Mouse (Mus musculus): Measurements from ENCODE around the gene Polrmt. TPM values are rescaled to one million over a fixed set of nuclear protein-coding genes. Genes with fewer than 3 reads are reported as not detected.

Polrmt gene
- polyA plus RNA-seq, 1 experiment = 74.7 TPM

- 74% methylated on average over 4 of the region's 4 CpGs for WGBS
- no peak within 1 kb of the TSS for H3K27ac ChIP-seq (ENCODE audit: insufficient read depth, low read length)
- TF ChIP-seq CTCF (IDR thresholded peaks at IDR 0.05; ENCODE audit: borderline replicate concordance, insufficient read depth, low read depth, low read length) (no peak), POLR2A (IDR thresholded peaks at IDR 0.05; ENCODE audit: borderline replicate concordance, insufficient read depth, low read length) (no peak)
- H3K4me1 ChIP-seq (ENCODE audit: control insufficient read depth, insufficient read depth, low read length) = peaks cover 12% of the 10 kb centered on the region
- H3K27me3 ChIP-seq (ENCODE audit: control insufficient read depth, insufficient read depth, low read length) = no peaks in the 10 kb centered on the region
- DNase-seq = no peak
- no peak within 1 kb of the TSS for H3K4me3 ChIP-seq (replicated peaks; ENCODE audit: insufficient read depth, low read depth, low read length)
These were observed 57.7 kb downstream of the Polrmt start, which contains the start of gene Gzmm for GRCm38 (mm10) chr10:79688720-79689119. Gene Gzmm, plus strand, starts transcription at chr10:79689020.

- Histone ChIP-seq H3K27ac (ENCODE audit: insufficient read depth, low read length) (no peak overlapping the region), H3K4me1 (ENCODE audit: control insufficient read depth, insufficient read depth, low read length) (peaks cover 20% of the 10 kb centered on the region), H3K27me3 (ENCODE audit: control insufficient read depth, insufficient read depth, low read length) (no peaks in the 10 kb centered on the region), H3K4me3 (replicated peaks; ENCODE audit: insufficient read depth, low read depth, low read length) (no peak overlapping the region)
- TF ChIP-seq POLR2A (IDR thresholded peaks at IDR 0.05; ENCODE audit: borderline replicate concordance, insufficient read depth, low read length) = no peak
- TF ChIP-seq CTCF (IDR thresholded peaks at IDR 0.05; ENCODE audit: borderline replicate concordance, insufficient read depth, low read depth, low read length) = no peak
- no peak for DNase-seq
- 94% methylated on average over 6 of the region's 6 CpGs for WGBS
These were observed 58.9 kb downstream of the Polrmt start for GRCm38 (mm10) chr10:79687513-79687912.

GRCm38 (mm10) chr10:79686691-79687090 lies 59.7 kb downstream of the Polrmt start:
- Histone ChIP-seq H3K4me1 (ENCODE audit: control insufficient read depth, insufficient read depth, low read length) (peaks cover 20% of the 10 kb centered on the region), H3K4me3 (replicated peaks; ENCODE audit: insufficient read depth, low read depth, low read length) (no peak overlapping the region), H3K27ac (ENCODE audit: insufficient read depth, low read length) (no peak overlapping the region), H3K27me3 (ENCODE audit: control insufficient read depth, insufficient read depth, low read length) (no peaks in the 10 kb centered on the region)
- 60% methylated on average over 1 of the region's 1 CpGs for WGBS
- TF ChIP-seq POLR2A (IDR thresholded peaks at IDR 0.05; ENCODE audit: borderline replicate concordance, insufficient read depth, low read length) (no peak), CTCF (IDR thresholded peaks at IDR 0.05; ENCODE audit: borderline replicate concordance, insufficient read depth, low read depth, low read length) (no peak)
- no peak for DNase-seq

- H3K27ac ChIP-seq (ENCODE audit: insufficient read depth, low read length) = no peak overlapping the region
- H3K27me3 ChIP-seq (ENCODE audit: control insufficient read depth, insufficient read depth, low read length) = no peaks in the 10 kb centered on the region
- TF ChIP-seq POLR2A (IDR thresholded peaks at IDR 0.05; ENCODE audit: borderline replicate concordance, insufficient read depth, low read length) (no peak), CTCF (IDR thresholded peaks at IDR 0.05; ENCODE audit: borderline replicate concordance, insufficient read depth, low read depth, low read length) (no peak)
- H3K4me1 ChIP-seq (ENCODE audit: control insufficient read depth, insufficient read depth, low read length) = peaks cover 20% of the 10 kb centered on the region
- DNase-seq = no peak
- H3K4me3 ChIP-seq (replicated peaks; ENCODE audit: insufficient read depth, low read depth, low read length) = no peak overlapping the region
- WGBS = 70% methylated on average over 2 of the region's 2 CpGs
These were observed 60.2 kb downstream of the Polrmt start for GRCm38 (mm10) chr10:79686219-79686618.

Other genes with a start within 250 kb of the Polrmt start
- 9.2 and 10.4 TPM in 2 replicates for gene Plpp2, start 212.8 kb downstream of the Polrmt start, polyA plus RNA-seq (2012; rRNA removed)
- 70.3 and 71.8 TPM in 2 replicates for gene Mier2, start 191.4 kb downstream of the Polrmt start, polyA plus RNA-seq (2012; rRNA removed)
- gene Theg, start 159.2 kb downstream of the Polrmt start, polyA plus RNA-seq (2012; rRNA removed) = not detected in 2 replicates
- gene C2cd4c, start 132.6 kb downstream of the Polrmt start, polyA plus RNA-seq (2012; rRNA removed) = 3.1 and 3.2 TPM in 2 replicates
- 30.2 and 31.2 TPM in 2 replicates for gene Shc2, start 108.7 kb downstream of the Polrmt start, polyA plus RNA-seq (2012; rRNA removed)
- not detected in 2 replicates for gene Odf3l2, start 100.8 kb downstream of the Polrmt start, polyA plus RNA-seq (2012; rRNA removed)
- not detected in 2 replicates for gene Madcam1, start 82.0 kb downstream of the Polrmt start, polyA plus RNA-seq (2012; rRNA removed)
- gene Tpgs1, start 77.2 kb downstream of the Polrmt start, polyA plus RNA-seq (2012; rRNA removed) = 93.3 and 95.4 TPM in 2 replicates
- 93.9 and 106 TPM in 2 replicates for gene Cdc34, start 64.4 kb downstream of the Polrmt start, polyA plus RNA-seq (2012; rRNA removed)
- 2.3 and 2.8 TPM in 2 replicates for gene Gzmm, start 57.6 kb downstream of the Polrmt start, polyA plus RNA-seq (2012; rRNA removed)
- 1,261 and 1,264 TPM in 2 replicates for gene Bsg, start 42.1 kb downstream of the Polrmt start, polyA plus RNA-seq (2012; rRNA removed)
- 227 and 270 TPM in 2 replicates for gene Hcn2, start 29.9 kb downstream of the Polrmt start, polyA plus RNA-seq (2012; rRNA removed)
- 10.6 and 11.1 TPM in 2 replicates for gene Fgf22, start 8.5 kb upstream of the Polrmt start, polyA plus RNA-seq (2012; rRNA removed)
- gene Rnf126, start 20.4 kb upstream of the Polrmt start, polyA plus RNA-seq (2012; rRNA removed) = 126 and 127 TPM in 2 replicates
- gene Fstl3, start 30.7 kb upstream of the Polrmt start, polyA plus RNA-seq (2012; rRNA removed) = 2.2 and 2.5 TPM in 2 replicates
- gene Prss57, start 44.4 kb upstream of the Polrmt start, polyA plus RNA-seq (2012; rRNA removed) = 0.16 and 0.19 TPM in 2 replicates
- 140 and 143 TPM in 2 replicates for gene Palm, start 47.0 kb upstream of the Polrmt start, polyA plus RNA-seq (2012; rRNA removed)
- 0.29 and 0.41 TPM in 2 replicates for gene Misp, start 74.4 kb upstream of the Polrmt start, polyA plus RNA-seq (2012; rRNA removed)
- 64.2 and 68.6 TPM in 2 replicates for gene Ptbp1, start 107.8 kb upstream of the Polrmt start, polyA plus RNA-seq (2012; rRNA removed)
- 2.4 and 2.5 TPM in 2 replicates for gene Prtn3, start 127.9 kb upstream of the Polrmt start, polyA plus RNA-seq (2012; rRNA removed)
- 46.0 and 49.3 TPM in 2 replicates for gene Plppr3, start 128.1 kb upstream of the Polrmt start, polyA plus RNA-seq (2012; rRNA removed)
- 0.15 TPM in 1 of 2 replicates, not detected in the other for gene Elane, start 139.7 kb upstream of the Polrmt start, polyA plus RNA-seq (2012; rRNA removed)
- gene Cfd, start 144.3 kb upstream of the Polrmt start, polyA plus RNA-seq (2012; rRNA removed) = 0.29 and 0.41 TPM in 2 replicates
- 46.5 and 47.4 TPM in 2 replicates for gene Med16, start 162.3 kb upstream of the Polrmt start, polyA plus RNA-seq (2012; rRNA removed)
- not detected in 2 replicates for gene Gm26602, start 164.3 kb upstream of the Polrmt start, polyA plus RNA-seq (2012; rRNA removed)
- gene Kiss1r, start 170.4 kb upstream of the Polrmt start, polyA plus RNA-seq (2012; rRNA removed) = 12.1 and 12.8 TPM in 2 replicates
- gene R3hdm4, start 174.6 kb upstream of the Polrmt start, polyA plus RNA-seq (2012; rRNA removed) = 156 and 162 TPM in 2 replicates
- gene Arid3a, start 180.5 kb upstream of the Polrmt start, polyA plus RNA-seq (2012; rRNA removed) = 4.7 TPM in 2 replicates
- 56.2 and 57.4 TPM in 2 replicates for gene Wdr18, start 213.6 kb upstream of the Polrmt start, polyA plus RNA-seq (2012; rRNA removed)
- gene Grin3b, start 224.1 kb upstream of the Polrmt start, polyA plus RNA-seq (2012; rRNA removed) = 5.5 and 5.9 TPM in 2 replicates
- gene Tmem259, start 237.7 kb upstream of the Polrmt start, polyA plus RNA-seq (2012; rRNA removed) = 191 and 204 TPM in 2 replicates
- 8.2 and 9.3 TPM in 2 replicates for gene Cnn2, start 242.0 kb upstream of the Polrmt start, polyA plus RNA-seq (2012; rRNA removed)
- gene Abca7, start 249.9 kb upstream of the Polrmt start, polyA plus RNA-seq (2012; rRNA removed) = 31.1 and 32.4 TPM in 2 replicates